Mouse (Mus musculus) adrenal gland, postnatal 36 days (tissue): ENCODE results near the gene Amy2a3. TPM values are rescaled to one million over a fixed set of nuclear protein-coding genes. Genes with fewer than 3 reads are reported as not detected.
"Not testable (repeated sequence)": the region's sequence is repeated elsewhere in the genome, so short reads cannot be mapped to it uniquely, and the experiment has no call there.

ENCODE experiments used
- DNase-seq, 2 experiments: peaks; one replicate each; pipeline ENCODE4 v3.0.0; 2021; ENCODE audit warnings: mixed read lengths in 1 of 2
- long read RNA-seq, 2 experiments: library from polyadenylated mRNA; stranded (forward); transcript quantifications; one replicate each; pipeline ENCODE4 v2.0.0; 2021; ENCODE audit warnings: borderline sequencing depth in 2 of 2
- total RNA-seq, 2 experiments: library from RNA; stranded (reverse); gene quantifications; 2 replicates each; pipeline ENCODE4 v1.2.3; 2021

Amy2a3 gene
- not detected for total RNA-seq
- long read RNA-seq, experiment 1: 0 reads
- long read RNA-seq, experiment 2, transcript Amy2a3-201 (10 exons, 3,717 nt): major isoform, 235 of 270 reads
- long read RNA-seq, experiment 2, partial matches to known transcripts: 28 of 270 reads
- long read RNA-seq, experiment 2, other reads (novel, unspliced or antisense): 7 of 270 reads

DNA sequence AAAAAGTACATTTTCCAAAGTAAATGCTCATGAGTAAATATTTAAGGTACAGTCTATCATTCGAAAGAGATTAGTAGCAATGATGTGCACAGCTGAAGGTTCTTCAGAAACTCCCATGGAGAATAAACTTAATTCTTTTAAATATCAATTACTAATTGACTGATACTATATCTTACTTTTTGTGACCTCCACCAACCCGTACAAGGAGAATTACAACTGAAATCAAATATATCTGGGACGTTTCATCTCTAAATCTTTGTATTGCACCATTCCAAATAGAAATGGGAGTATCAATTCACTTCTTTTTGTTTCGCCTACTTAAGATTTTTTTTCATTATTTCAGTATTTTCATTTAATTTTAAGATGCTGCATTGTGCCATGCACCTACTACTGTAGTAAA lies at the start of gene Amy2a3:
Gene Amy2a3 (minus strand): TSS at position 101 of the 400 bp plus-strand sequence.
- not testable (repeated sequence) for DNase-seq

DNA sequence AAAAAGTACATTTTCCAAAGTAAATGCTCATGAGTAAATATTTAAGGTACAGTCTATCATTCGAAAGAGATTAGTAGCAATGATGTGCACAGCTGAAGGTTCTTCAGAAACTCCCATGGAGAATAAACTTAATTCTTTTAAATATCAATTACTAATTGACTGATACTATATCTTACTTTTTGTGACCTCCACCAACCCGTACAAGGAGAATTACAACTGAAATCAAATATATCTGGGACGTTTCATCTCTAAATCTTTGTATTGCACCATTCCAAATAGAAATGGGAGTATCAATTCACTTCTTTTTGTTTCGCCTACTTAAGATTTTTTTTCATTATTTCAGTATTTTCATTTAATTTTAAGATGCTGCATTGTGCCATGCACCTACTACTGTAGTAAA lies 32.7 kb upstream of the Amy2a3 start, which contains the start of gene Amy2a2:
Gene Amy2a2 (minus strand): TSS at position 101 of the 400 bp plus-strand sequence.
- not testable (repeated sequence) for DNase-seq

GRCm38 (mm10) chr3:113345484-113345883 lies 21.6 kb upstream of the Amy2a3 start:
- DNase-seq: not testable (repeated sequence)

DNA sequence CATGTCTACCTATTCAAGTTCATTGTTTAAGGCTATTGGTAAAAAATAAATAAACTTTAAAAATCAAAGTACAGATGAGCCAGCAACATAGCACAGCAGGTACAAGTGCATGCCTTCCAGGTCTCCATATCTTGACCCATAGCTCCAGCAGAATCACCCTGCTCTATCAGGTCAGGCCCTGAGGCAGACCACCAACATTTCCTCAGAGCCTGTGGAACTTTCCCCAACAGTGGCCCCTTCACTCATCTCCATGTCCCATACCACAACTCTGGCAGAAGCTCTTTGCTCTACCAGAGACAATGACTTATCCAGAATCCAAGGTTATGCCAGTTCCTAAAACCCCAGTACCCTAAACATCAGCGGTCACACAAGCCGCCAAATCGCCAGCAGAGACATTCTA lies 10.9 kb downstream of the Amy2a3 start:
- DNase-seq: not testable (repeated sequence)

DNA sequence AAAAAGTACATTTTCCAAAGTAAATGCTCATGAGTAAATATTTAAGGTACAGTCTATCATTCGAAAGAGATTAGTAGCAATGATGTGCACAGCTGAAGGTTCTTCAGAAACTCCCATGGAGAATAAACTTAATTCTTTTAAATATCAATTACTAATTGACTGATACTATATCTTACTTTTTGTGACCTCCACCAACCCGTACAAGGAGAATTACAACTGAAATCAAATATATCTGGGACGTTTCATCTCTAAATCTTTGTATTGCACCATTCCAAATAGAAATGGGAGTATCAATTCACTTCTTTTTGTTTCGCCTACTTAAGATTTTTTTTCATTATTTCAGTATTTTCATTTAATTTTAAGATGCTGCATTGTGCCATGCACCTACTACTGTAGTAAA lies 32.5 kb downstream of the Amy2a3 start, which contains the start of gene Amy2a4:
Gene Amy2a4 (minus strand): TSS at position 101 of the 400 bp plus-strand sequence.
- not testable (repeated sequence) for DNase-seq

DNA sequence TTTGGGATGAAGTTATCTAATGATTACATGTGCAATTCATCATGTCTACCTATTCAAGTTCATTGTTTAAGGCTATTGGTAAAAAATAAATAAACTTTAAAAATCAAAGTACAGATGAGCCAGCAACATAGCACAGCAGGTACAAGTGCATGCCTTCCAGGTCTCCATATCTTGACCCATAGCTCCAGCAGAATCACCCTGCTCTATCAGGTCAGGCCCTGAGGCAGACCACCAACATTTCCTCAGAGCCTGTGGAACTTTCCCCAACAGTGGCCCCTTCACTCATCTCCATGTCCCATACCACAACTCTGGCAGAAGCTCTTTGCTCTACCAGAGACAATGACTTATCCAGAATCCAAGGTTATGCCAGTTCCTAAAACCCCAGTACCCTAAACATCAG lies 43.6 kb downstream of the Amy2a3 start:
- not testable (repeated sequence) for DNase-seq

DNA sequence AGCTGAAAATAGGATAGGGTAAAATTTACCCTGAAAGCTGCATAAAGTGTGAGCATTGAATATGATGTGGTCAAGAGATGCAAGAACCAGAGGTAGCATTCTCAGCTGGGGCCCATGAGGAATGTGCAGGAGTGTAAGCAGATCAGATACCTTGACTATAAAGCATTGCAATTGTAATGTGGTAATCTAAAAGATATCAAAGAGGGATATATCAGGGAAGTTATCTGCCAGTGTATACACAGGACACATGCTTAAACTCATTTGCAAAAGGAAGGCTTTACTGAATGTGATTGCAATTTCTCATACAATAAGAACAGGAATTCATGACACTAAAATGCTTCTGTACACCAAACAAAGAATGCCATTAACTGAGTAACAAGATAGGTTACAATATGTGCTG lies 44.3 kb downstream of the Amy2a3 start:
- not testable (repeated sequence) for DNase-seq

Other genes with a start within 250 kb of the Amy2a3 start
- gene Amy2a5, start 65.2 kb downstream of the Amy2a3 start, total RNA-seq: under 1 TPM; 0.36 to 0.59 TPM
- gene Amy2a4, start 32.6 kb downstream of the Amy2a3 start, total RNA-seq: not detected
- gene Amy2a2, start 32.6 kb upstream of the Amy2a3 start, total RNA-seq: not detected
- not detected for gene Amy2a1, start 208.4 kb upstream of the Amy2a3 start, total RNA-seq